Mouse (Mus musculus): ENCODE results near the gene Lima1.
"Not testable (repeated sequence)": the region's sequence is repeated elsewhere in the genome, so short reads cannot be mapped to it uniquely, and the experiment has no call there.

The Lima1 gene

GRCm38 (mm10) chr15:99807776-99808735 is 67.2 kb downstream of the Lima1 start:
- no peak for DNase-seq (ENCODE audit: extremely low read depth, insufficient read length, low spot score)

DNA sequence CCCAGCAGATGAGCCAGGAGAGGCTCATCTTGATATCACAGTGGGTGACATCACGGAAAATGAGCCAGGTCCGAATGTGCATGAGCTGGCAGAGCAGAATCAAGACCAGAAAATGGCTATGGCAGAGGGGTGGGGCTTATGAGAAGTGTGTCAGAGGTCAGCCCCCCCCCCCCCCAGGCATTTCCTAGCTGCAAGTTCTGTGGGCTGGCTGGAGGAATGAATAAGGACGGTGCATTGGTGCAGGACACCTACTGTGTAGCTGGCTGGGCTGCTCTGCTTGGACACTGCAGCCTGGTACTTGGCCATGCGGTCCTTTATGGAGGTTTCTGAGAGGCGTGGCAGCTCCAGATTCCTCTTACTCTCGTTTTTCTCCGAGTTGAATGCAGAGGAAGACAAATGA is 69.1 kb downstream of the Lima1 start:
- DNase-seq (ENCODE audit: extremely low read depth, insufficient read length, low spot score): no peak

DNA sequence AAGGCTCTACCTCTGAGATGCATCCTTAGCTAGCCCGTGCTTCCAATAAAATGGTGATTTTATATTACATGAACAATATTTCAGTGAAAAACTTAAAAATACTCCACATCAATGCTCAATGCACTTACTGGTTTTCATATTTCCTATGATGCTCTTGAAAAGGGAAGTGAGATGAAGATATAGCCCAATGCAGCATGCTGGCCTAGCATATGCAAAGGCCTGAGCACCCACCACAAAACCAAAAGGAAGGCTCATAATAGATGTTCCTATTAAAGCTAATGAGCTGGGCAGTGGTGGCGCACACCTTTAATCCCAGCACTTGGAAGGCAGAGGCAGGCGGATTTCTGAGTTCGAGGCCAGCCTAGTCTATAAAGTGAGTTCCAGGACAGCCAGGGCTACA is 69.6 kb downstream of the Lima1 start:
- no peak for DNase-seq (ENCODE audit: extremely low read depth, insufficient read length, low spot score)

DNA sequence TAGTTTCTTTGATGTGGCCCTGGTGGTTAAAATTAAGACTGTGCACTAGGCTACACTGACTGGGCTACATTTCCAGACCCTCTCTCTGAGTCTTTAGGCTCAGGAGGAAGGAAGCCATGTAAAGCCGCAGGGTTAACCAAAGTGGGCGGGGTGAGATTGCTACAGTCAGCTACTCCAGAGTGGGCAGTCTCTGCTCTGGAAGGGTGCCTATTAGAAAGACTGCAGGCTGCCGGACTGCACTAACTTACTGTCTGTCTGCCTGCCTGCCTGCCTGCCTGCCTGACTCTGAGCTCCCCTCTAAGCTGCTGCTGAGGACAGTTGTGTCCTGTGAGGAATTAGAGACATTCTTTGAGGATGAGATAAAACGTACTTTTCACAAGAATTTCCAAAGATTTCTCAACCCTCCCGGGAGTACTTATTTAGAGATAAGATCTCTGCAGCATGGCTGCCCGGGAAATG is 72.0 kb downstream of the Lima1 start:
- DNase-seq (ENCODE audit: extremely low read depth, insufficient read length, low spot score): peak; percentile 70

DNA sequence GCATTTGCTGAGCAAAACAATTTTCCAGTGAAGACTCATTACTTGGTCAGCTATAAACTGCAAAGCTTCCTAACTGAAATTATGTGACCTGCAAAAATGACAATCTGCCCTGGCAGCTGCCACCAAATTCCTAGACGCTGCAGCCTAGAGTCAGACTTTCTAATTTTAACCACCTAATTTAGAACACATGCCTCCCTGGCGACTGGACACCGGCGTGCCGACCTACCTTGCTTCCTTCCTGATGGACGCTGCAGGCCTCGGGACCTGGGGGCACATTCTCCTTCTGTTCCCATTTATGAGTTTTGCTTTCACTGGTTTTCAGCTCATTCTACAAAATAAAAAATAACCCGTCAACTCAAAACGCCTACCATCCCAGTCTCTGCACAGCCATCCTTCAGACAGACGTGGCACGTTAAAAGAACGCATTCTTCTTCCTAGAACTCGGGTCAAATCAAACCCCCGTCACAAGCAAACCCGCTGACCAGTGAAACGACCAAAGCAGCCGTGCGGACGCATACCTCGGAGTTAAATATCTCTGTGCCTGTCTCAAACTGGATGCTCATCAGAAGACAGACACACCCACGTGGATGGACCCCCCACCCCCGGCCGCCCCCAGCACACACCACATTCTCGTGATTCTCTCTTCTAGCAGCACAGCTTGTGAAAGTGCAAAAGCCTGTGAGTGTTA is 73.2 kb downstream of the Lima1 start:
- no peak for DNase-seq (ENCODE audit: extremely low read depth, insufficient read length, low spot score)

DNA sequence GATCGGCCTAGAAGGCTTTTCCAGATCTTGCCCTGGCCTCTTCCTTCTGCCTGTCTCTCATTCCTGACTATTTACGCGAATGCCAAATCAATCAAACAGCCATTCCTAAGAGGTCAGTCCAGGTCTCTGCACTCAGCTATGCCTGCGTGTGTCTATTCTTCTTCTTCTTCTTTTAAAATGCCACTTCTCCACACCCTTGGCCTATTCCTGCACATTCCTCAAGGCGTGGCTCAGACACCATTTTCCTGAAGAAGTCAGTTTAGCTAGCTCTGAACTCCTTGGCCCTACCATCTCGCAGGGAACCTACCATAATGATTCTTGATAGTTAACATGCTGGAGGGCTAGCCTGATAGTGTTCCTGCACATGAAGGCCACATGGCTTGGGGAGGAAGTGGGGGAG is 75.5 kb downstream of the Lima1 start:
- DNase-seq (ENCODE audit: extremely low read depth, insufficient read length, low spot score): no peak

DNA sequence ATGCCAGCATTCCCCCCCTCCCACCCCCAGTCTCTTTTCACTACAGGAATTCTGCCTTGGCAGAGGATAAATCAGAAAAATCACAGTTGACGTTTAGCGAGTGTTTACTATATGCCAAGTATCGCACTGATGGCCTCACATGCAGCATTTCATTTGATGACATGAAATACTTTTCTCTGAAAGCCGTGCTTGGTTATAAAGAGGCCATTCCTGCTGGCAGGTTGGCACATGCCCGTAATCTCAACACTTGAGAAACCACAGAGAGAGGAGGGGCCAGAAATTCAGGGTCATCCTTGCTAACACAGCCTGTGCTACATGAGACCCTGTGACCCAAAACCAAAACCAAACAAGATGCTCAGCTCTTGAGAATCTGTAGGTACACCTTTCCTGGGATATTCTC is 77.4 kb downstream of the Lima1 start:
- DNase-seq (ENCODE audit: extremely low read depth, insufficient read length, low spot score): no peak

DNA sequence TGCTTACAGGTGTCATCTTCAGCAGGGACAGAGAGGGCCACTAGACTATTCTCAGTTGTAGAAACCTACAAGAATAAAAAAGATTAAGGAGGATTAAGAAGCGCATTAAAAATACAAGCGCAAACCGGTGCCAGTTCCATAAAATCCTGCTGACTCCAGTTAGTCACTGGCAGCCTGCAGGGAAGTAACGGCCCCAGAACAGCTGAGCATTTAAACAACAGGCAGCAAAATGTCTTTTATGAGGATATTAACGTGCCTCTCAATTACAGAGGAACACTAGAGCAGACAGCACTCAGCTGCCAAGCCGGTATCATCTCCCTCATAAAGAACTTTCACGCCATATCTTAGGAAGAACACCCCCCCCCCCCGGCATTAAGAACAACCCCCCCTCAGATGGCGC is 78.5 kb downstream of the Lima1 start:
- DNase-seq (ENCODE audit: extremely low read depth, insufficient read length, low spot score): no peak

GRCm38 (mm10) chr15:99796066-99796465 is 79.2 kb downstream of the Lima1 start:
- no peak for DNase-seq (ENCODE audit: extremely low read depth, insufficient read length, low spot score)

GRCm38 (mm10) chr15:99792221-99792815 is 82.9 kb downstream of the Lima1 start:
- DNase-seq (ENCODE audit: extremely low read depth, insufficient read length, low spot score): no peak

DNA sequence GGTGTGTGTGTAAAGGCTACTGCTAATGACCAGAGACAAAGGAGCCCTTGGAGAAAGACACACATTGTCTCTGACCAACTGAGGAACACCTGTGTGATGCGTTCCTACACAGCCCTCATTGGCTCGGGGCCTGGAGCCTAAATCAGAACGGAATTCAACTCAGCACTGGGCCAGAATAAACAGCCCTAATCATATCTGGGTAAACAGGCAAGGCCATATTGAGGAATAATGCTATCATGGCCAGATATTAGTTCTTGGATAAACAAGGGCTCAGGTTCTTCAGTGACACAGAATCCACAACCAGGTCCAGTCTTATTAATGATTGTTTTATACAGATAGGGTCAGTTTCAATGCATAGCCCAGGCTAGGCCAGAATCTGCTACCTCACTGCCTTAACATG is 84.3 kb downstream of the Lima1 start:
- DNase-seq (ENCODE audit: extremely low read depth, insufficient read length, low spot score): no peak

DNA sequence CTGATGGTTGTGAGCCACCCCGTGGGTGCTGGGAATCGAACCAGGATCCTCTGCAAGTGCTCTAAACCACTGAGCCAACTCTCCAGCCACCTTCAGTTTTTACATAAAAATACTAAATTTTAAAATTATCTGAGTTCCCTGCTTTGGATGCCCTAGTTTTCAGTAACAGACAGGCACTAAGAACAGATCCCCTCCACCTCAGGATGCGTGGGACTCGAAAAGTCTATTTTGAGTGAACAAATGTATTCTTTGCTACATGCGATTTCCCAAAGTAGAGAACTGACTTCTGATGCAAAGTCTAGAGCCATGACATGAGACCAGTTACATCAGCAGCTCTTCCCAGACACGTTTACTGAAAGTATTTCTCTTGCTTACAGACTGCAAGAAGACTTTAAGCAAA is 84.8 kb downstream of the Lima1 start:
- no peak for DNase-seq (ENCODE audit: extremely low read depth, insufficient read length, low spot score)

GRCm38 (mm10) chr15:99787625-99788120 is 87.6 kb downstream of the Lima1 start:
- DNase-seq (ENCODE audit: extremely low read depth, insufficient read length, low spot score): no peak

GRCm38 (mm10) chr15:99778677-99779335 is 96.5 kb downstream of the Lima1 start:
- DNase-seq (ENCODE audit: extremely low read depth, insufficient read length, low spot score): no peak

DNA sequence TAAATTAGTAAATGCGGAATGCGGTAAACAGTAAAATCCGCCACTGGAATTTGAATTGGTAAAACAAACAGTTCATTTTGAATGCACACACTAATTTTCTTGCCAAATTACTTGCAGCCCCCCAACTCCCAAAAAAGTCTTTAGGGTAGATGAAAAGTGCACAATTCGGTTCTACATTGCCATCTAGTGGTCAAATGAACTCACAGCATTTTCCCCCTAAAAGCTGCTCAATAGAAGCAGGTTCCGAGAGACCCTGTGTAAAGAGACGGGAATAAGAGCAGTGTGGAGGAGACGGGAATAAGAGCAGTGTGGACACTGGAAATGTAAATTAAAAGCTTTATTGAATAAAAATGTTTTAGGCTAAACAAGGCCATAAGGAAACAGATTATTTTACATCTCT is 97.1 kb downstream of the Lima1 start:
- DNase-seq (ENCODE audit: extremely low read depth, insufficient read length, low spot score): no peak

- DNase-seq (ENCODE audit: extremely low read depth, insufficient read length, low spot score): no peak
Measured at GRCm38 (mm10) chr15:99772925-99773324, 102.3 kb downstream of the Lima1 start.

DNA sequence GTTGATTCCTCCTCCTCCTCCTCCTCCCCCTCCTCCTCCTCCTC is 102.6 kb downstream of the Lima1 start, which contains the start of gene Cers5:
Gene Cers5 (minus strand): TSS at position 5 of the 44 bp plus-strand sequence.
- DNase-seq (ENCODE audit: extremely low read depth, insufficient read length, low spot score): not testable (repeated sequence)

DNA sequence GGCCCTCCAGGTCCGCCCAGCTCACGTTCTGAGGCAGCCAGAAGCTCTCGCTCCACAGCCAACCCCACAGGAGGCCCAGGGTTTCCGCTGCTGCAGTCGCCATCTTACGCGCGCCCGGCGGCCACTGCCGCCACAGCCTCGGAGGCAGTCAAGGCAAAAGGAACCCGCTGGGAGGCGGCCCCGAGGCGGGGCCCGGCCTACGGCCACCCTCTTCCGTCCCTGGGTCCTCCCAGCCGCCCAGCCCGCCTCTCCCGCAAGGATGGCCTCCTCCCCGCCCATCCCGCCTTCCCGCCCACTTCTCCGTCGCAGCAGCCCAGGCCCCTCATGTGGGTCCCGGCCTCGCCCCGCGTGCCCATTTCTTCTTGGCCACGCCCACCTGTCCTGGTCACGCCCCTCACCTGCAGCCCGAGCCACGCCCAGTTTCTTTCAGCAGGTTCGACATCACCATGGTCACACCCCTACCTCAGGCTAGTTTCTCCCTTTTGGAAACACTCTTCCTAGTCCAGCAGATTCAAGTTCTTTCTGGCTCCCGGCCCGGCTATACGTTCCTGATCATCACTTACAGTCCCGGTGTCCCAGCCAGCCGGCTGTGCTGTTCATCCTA is 102.9 kb downstream of the Lima1 start:
- peak; percentile 97 for DNase-seq (ENCODE audit: extremely low read depth, insufficient read length, low spot score)

DNA sequence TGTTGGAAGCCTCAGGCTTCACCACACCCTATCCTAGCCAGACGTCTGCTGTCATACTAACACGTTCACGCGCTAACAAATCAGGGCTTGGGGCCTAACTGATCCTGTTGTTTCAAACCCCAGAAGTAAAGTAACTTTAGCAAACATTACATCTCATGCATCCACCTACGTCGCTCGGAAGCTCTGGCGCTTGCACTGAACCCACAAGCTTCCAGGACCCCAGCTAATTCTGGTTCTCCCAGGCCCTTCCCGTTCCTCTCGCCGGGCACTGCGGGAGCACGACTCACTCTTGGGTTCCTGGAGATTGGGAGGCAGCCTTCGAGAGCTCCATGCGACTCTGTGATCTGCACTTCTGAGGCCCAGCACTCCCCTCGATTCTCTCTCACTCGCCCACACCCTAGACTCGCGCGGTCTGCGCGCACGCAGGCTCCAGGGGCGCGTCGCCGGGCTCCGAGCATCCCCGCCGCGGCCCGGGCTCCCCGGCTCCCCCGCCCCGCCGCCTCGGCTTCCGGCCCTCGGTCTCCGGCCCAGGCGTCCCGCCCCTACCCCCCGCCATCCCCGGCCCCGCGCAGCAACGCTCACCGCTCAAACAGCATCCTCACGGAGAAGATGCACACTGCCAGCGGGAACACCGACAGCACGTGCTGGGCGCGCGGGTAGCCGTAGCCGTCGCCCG is 103.5 kb downstream of the Lima1 start:
- DNase-seq (ENCODE audit: extremely low read depth, insufficient read length, low spot score): peak; percentile 69

GRCm38 (mm10) chr15:99771004-99771500 is 104.2 kb downstream of the Lima1 start:
- no peak for DNase-seq (ENCODE audit: extremely low read depth, insufficient read length, low spot score)
